Mouse (Mus musculus): ENCODE data around the gene Stau1.

Stau1 gene

GRCm38 (mm10) chr2:166983351-166983894 lies 12.7 kb downstream of the Stau1 start:
- DNase-seq (ENCODE audit: low spot score), result no peak

DNA sequence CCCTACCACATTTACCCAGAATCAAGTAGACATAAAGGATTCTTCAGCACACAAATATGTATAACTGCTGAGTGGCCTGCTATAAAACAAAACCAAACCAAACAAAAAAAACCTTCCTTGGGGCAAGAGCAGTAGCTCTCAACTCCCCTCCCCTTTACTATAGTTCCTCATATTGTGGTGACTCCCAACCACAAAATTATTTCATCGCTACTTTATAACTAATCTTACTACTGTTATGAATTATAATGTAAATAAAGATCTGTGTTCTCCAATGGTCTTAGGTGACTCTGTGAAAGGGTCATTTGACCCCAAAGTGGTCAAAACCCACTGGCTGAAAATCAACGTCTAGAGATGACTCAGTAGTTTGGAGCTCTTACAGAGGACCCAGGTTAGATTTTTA lies 15.9 kb downstream of the Stau1 start:
- no peak for DNase-seq (ENCODE audit: low spot score)

DNA sequence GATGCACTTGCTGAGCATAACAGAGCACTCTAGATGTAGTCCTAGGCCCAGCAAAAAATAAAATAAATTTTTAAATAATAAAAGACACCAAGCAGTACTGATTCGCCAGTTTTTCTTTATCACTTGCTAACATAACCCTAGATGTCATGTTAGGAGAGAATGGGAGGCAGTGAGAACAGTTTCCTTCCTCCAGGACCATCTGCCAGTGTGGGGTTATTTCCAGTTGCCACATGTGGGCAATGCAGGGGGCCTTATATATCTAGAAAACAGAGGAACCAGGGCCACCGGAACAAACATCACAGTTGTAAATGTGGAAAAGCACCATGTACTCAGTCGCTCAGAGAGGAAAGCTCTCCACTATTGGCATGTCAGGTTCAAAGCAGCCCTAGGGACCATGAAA lies 18.6 kb downstream of the Stau1 start:
- DNase-seq (ENCODE audit: low spot score), result no peak

GRCm38 (mm10) chr2:166976356-166976755 lies 19.7 kb downstream of the Stau1 start:
- DNase-seq (ENCODE audit: low spot score), result no peak

DNA sequence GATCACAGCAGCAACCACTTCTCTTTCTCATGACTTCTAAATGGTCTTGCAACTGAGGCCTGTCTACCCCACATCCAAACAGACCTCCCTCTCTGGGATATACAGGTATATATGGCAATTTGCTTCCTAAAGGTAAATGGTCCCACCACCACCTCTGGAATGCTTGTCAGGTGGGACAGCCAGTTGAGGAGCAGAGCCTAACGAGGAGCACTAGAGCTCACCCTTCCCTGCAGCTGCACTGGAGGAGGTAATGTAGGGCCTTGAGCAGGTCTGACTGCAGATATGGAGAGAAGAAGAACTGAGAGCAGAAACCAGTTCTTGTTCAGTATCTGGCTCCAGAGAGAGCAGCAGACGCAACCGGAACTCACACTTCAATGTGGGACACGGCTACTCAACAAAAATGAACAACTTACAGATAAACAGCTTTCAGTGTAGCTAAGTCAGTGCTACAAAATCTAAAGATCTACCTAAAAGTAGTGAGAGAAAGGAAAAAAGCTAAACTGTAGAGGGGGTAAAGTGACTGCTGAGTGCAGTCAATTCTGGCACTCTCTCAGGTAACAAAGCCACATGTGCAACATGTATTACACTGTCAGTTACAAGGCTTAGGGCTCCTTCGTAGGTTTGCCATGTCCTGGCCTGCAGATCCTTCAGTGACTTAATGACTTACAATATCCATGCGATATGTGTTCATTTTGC lies 21.8 kb downstream of the Stau1 start:
- no peak for DNase-seq (ENCODE audit: low spot score)

DNA sequence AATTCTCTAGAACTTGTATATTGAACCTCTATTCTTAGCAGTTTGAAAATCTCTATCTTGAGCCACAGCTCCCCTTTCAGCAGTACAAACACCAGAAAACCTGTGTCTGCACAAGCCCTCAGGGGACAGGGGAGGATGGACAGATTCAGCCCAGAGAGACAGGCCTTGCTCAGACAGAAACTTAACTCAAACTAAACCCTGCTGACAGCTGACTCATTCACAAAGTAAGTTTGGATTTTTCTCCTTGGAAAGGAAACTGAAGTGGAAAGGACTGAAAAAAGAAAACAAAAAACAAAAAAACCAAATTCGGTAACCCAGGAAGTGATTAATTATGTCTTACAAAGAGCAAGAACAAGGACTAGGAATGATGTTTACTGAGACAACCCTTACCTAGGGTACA lies 22.9 kb downstream of the Stau1 start:
- no peak for DNase-seq (ENCODE audit: low spot score)

GRCm38 (mm10) chr2:166964773-166965172 lies 31.3 kb downstream of the Stau1 start:
- DNase-seq (ENCODE audit: low spot score), result no peak

GRCm38 (mm10) chr2:166963257-166963656 lies 32.8 kb downstream of the Stau1 start:
- DNase-seq (ENCODE audit: low spot score), result no peak

- no peak for DNase-seq (ENCODE audit: low spot score)
Measured at GRCm38 (mm10) chr2:166960648-166961330, 35.3 kb downstream of the Stau1 start.

DNA sequence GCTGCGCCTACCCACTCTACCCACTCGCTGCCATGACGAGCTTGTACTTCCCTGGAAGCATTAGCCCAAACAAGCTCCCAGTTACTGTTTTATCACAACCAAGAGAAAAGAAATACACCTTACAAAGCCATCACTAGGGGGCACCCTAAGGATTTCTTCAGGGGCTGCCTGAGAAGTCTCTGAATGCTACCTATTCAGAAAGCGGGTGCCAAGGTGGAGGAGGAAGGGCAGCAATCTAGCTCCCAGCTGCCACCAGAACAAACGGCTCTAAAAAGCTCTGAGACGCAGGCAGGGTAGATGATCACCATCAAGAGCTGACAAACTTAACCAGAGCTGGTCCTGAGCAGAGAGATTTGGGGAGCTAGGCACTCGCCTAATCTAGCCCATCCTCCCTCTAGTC lies 39.3 kb downstream of the Stau1 start:
- peak; percentile 30 for DNase-seq (ENCODE audit: low spot score)

DNA sequence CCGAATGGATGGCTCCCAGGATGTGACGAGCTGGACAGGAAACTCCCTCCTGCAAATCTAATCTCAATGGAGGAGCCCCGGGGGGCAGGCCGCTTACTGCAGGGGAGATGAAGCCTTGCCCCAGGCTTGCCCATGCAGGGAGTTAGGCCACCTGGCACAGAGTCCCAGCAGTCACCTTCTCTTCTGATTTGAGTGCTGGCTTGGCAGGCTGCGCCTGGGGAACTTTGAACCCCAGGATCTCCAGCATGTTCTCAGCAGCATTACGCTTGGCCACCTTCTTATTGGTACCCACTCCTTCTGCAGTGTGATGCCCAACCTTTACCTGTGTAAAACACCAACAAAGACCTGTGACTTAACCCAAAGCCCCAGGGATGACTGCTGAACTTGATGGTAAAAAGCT lies 43.9 kb downstream of the Stau1 start:
- no peak for DNase-seq (ENCODE audit: low spot score)

DNA sequence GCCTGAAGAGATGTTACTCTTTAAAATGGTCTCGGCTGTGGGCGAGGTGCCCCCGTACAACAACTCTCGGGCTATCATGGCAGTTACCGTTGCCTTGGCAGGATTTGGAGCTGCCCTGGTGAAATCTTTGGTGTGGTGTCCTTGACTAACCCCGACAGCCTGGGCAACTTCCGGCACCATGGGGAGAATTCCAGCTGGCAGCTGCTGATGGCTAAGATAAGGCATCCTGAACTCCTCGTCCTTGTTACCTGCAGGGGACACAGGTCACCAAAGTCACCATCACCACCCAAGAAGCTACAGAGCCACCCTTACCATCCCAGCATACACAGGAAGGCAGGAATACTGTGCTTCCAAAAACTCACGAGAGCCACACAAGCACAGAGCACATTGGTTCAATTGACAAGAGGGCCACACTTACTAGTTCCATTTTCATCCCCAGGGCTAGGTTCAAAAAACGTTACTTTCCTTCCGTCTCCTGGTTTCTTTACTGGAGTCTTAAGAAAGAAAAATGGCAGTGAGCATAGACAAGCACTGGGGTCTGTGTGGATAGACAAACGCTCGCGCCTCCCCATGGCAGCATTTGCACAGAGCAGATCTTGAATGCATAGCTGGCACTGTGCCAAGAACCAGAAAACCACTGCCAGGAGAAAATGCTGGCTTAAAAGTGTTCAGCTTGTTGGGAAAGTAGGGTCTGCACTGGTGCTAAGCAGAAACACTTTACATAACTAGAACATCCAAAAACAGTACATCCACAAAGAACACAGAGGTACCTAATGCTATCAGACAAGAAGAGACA lies 45.0 kb downstream of the Stau1 start:
- DNase-seq (ENCODE audit: low spot score), result no peak

- no peak for DNase-seq (ENCODE audit: low spot score)
Measured at GRCm38 (mm10) chr2:166948936-166949335, 47.2 kb downstream of the Stau1 start.

DNA sequence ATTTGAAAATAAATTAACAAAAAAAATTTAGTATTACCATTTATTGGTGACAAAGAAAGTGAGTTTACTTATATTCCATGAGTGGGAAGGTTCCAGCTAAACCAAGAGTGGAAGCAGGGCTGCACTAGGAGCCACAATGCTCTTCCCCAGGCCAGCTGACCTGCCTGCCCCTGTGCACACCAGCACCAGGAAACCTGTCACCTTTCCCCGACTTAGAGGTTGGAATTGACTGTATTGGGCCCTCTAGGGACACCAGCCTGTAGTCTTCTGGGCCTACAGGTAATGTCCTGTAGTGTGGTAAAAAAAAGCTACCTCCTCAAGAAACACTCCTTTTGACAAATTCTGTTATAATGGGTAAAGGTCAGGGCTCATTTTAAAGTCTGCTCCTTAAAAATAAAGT lies 47.9 kb downstream of the Stau1 start:
- DNase-seq (ENCODE audit: low spot score), result no peak

- DNase-seq (ENCODE audit: low spot score), result peak; percentile 26
Measured at GRCm38 (mm10) chr2:166945456-166945855, 50.6 kb downstream of the Stau1 start.

DNA sequence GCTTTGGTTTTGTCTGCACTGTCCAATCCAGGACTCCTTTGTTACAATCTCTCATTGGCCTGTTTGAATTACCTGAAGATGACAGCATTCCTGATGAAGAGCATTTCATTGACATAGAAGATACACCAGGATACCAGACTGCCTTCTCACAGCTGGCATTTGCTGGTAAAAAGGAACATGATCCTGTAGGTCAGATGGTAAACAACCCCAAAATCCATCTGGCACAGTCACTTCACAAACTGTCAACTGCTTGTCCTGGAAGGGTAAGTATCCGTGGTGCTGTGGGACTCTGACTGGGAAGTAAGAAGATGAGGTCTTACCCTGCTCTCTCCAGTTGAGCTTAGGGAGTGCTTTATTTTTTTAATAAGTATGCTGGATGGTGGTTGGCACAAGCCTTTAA lies 51.8 kb downstream of the Stau1 start:
- DNase-seq (ENCODE audit: low spot score), result no peak

DNA sequence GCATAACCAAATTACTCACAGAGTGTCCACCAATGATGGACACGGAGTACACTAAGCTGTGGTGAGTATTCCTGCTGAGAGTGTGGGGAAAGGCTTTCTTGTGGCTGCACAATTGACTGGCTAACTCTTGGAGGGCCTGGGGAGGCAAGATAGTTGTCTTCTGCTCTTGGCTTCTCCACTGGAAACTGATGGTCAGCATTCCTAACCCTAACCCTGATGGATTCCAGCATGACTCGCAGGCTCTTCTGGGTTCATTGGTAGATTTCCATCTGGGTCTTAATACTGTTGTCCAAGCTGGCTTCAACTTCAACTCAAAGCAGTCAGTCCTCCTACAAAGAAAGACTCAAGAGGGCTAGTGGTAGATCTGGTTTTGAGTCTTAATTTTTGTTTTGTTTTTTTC lies 53.0 kb downstream of the Stau1 start:
- no peak for DNase-seq (ENCODE audit: low spot score)

GRCm38 (mm10) chr2:166936166-166936565 lies 59.9 kb downstream of the Stau1 start:
- DNase-seq (ENCODE audit: low spot score), result no peak

DNA sequence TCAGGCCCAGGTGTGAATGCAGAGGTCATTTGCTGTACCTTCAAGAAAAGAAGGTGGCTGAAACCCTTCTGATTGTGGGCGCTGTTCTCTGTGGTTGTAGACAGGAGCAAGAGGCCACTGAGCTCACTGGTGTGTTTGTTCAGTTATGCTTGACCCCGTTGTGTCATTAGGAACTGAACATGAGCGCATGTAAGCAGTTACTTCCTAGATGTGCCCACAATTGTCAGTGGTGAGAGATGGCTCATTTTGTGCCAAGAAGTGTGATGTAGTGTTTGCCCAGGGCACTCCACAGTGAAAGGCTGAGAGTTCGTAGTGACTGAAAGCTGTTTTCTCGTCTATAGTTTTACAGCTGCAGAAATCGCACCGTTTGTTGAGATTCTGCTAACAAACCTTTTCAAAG lies 60.5 kb downstream of the Stau1 start:
- DNase-seq (ENCODE audit: low spot score), result no peak

- no peak for DNase-seq (ENCODE audit: low spot score)
Measured at GRCm38 (mm10) chr2:166934416-166934815, 61.7 kb downstream of the Stau1 start.

DNA sequence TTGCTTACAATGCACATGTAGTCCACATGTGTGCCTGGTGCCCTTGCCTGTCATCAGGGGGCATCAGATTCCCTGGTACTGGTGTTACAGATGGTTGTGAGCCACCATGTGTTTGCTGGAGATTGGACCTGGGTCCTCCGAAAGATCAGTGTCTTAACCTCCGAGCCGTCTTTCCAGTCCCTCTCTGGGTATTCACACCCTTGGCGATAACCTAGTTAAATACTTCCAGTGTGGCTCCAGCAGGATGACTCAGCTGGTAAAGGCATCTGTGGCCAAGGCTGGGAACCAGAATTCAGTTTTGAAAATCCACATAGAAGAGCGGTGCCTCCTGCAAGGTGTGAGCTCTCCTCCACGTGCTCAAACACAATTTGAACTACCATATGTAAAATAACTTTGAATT lies 62.2 kb downstream of the Stau1 start:
- no peak for DNase-seq (ENCODE audit: low spot score)

DNA sequence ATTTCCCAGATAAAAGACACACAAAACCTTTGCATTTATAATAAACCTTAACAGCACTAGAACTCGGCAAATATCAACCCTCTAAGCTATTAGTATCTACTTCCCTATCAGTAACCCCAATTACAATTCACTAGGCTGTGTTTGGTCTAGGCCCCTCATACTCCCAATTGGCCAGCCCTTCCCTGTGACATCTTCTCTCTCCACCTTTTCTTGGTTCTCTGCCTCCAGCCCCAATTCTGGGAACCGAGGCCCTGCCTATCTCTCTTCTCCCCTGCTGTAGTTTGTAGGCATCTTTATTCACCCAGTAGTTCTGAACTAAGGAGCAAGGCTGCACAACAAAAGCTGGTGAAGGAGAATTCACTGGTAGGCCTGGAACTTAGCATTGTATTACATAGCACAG lies 72.1 kb downstream of the Stau1 start:
- DNase-seq (ENCODE audit: low spot score), result no peak

GRCm38 (mm10) chr2:166910536-166910935 lies 85.6 kb downstream of the Stau1 start:
- no peak for DNase-seq (ENCODE audit: low spot score)
